Mouse (Mus musculus) fibroblast of lung, adult 2 months (primary cell): Measurements from ENCODE around the gene Cisd1.
A peak's percentile ranks its signal among the peaks of the same experiment; 100 is the strongest.

Experiments used
- DNase-seq: peaks from one replicate; pipeline ENCODE4 v3.0.0-alpha.2; 2011; ENCODE audit warnings: low read depth

Gene Cisd1

GRCm38 (mm10) chr10:71348637-71349280 is 4.0 kb upstream of the Cisd1 start:
- DNase-seq = no peak

GRCm38 (mm10) chr10:71347964-71348636 is 3.3 kb upstream of the Cisd1 start:
- no peak for DNase-seq

- peak; percentile 93 for DNase-seq
Measured at GRCm38 (mm10) chr10:71347509-71347949, 2.8 kb upstream of the Cisd1 start, which contains the start of gene Ipmk. Gene Ipmk, plus strand, starts transcription at chr10:71347763.

GRCm38 (mm10) chr10:71346722-71347508 is 2.2 kb upstream of the Cisd1 start:
- no peak for DNase-seq

- no peak for DNase-seq
Measured at GRCm38 (mm10) chr10:71346106-71346505, 1.4 kb upstream of the Cisd1 start.

GRCm38 (mm10) chr10:71343567-71344265 is 1.0 kb downstream of the Cisd1 start:
- no peak for DNase-seq

- DNase-seq = no peak
Measured at GRCm38 (mm10) chr10:71343130-71343529, 1.6 kb downstream of the Cisd1 start.

GRCm38 (mm10) chr10:71342030-71342805 is 2.5 kb downstream of the Cisd1 start:
- no peak for DNase-seq

- DNase-seq = no peak
Measured at GRCm38 (mm10) chr10:71341290-71341689, 3.5 kb downstream of the Cisd1 start.

- no peak for DNase-seq
Measured at GRCm38 (mm10) chr10:71340195-71340594, 4.6 kb downstream of the Cisd1 start.

GRCm38 (mm10) chr10:71339463-71339862 is 5.3 kb downstream of the Cisd1 start:
- no peak for DNase-seq

GRCm38 (mm10) chr10:71338156-71338905 is 6.4 kb downstream of the Cisd1 start:
- DNase-seq = no peak

- no peak for DNase-seq
Measured at GRCm38 (mm10) chr10:71337733-71338132, 7.0 kb downstream of the Cisd1 start.

- DNase-seq = no peak
Measured at GRCm38 (mm10) chr10:71332859-71333258, 11.9 kb downstream of the Cisd1 start.

- no peak for DNase-seq
Measured at GRCm38 (mm10) chr10:71332376-71332775, 12.4 kb downstream of the Cisd1 start.

GRCm38 (mm10) chr10:71331908-71332307 is 12.8 kb downstream of the Cisd1 start:
- no peak for DNase-seq

GRCm38 (mm10) chr10:71330070-71330469 is 14.7 kb downstream of the Cisd1 start:
- no peak for DNase-seq

- no peak for DNase-seq
Measured at GRCm38 (mm10) chr10:71329295-71329694, 15.5 kb downstream of the Cisd1 start.

GRCm38 (mm10) chr10:71328870-71329269 is 15.9 kb downstream of the Cisd1 start:
- no peak for DNase-seq

- DNase-seq = no peak
Measured at GRCm38 (mm10) chr10:71328382-71328781, 16.4 kb downstream of the Cisd1 start.

GRCm38 (mm10) chr10:71327386-71327785 is 17.4 kb downstream of the Cisd1 start:
- DNase-seq = no peak
